Mouse (Mus musculus): ENCODE measurements around the gene Crb3. TPM values are rescaled to one million over a fixed set of nuclear protein-coding genes. Genes with fewer than 3 reads are reported as not detected.

Gene Crb3
- total RNA-seq, 2 experiments from 2014 or later = 0.79 to 1.6 TPM

- DNase-seq (ENCODE audit: low spot score in 2 of 2) = peak in 1 of 2 experiments; percentile 22
These were observed 46.5 kb downstream of the Crb3 start, which contains the start of gene Tnfsf9 for GRCm38 (mm10) chr17:57105181-57106034. Gene Tnfsf9, plus strand, starts transcription at chr17:57105325.

GRCm38 (mm10) chr17:57106035-57106368 lies 47.1 kb downstream of the Crb3 start:
- DNase-seq (ENCODE audit: low spot score in 2 of 2) = no peak

GRCm38 (mm10) chr17:57107064-57107463 lies 48.2 kb downstream of the Crb3 start:
- DNase-seq (ENCODE audit: low spot score in 2 of 2) = no peak

- no peak for DNase-seq (ENCODE audit: low spot score in 2 of 2)
These were observed 49.2 kb downstream of the Crb3 start for GRCm38 (mm10) chr17:57108040-57108665.

GRCm38 (mm10) chr17:57108666-57109171 lies 49.8 kb downstream of the Crb3 start:
- DNase-seq (ENCODE audit: low spot score in 2 of 2) = no peak

- DNase-seq (ENCODE audit: low spot score in 2 of 2) = no peak
These were observed 51.1 kb downstream of the Crb3 start for GRCm38 (mm10) chr17:57110005-57110404.

- no peak for DNase-seq (ENCODE audit: low spot score in 2 of 2)
These were observed 54.0 kb downstream of the Crb3 start for GRCm38 (mm10) chr17:57112768-57113474.

Other genes with a start within 250 kb of the Crb3 start
- gene Rfx2, start 228.1 kb upstream of the Crb3 start, total RNA-seq (2021) = 1 to 10 TPM; 3.0 to 4.2 TPM
- not detected for gene Acsbg2, start 184.7 kb upstream of the Crb3 start, total RNA-seq (2021)
- gene 1700061G19Rik, start 183.6 kb upstream of the Crb3 start, total RNA-seq (2021) = under 1 TPM; 0.24 to 0.28 TPM
- gene Mllt1, start 123.7 kb upstream of the Crb3 start, total RNA-seq (2021) = 10 to 100 TPM; 59.6 to 64.8 TPM
- not detected for gene Acer1, start 77.0 kb upstream of the Crb3 start, total RNA-seq (2021)
- 10 to 100 TPM; 56.1 to 58.3 TPM for gene Clpp, start 68.8 kb upstream of the Crb3 start, total RNA-seq (2021)
- 10 to 100 TPM; 18.2 to 22.3 TPM for gene Alkbh7, start 61.8 kb upstream of the Crb3 start, total RNA-seq (2021)
- not detected for gene Pspn, start 59.1 kb upstream of the Crb3 start, total RNA-seq (2021)
- gene Gtf2f1, start 47.8 kb upstream of the Crb3 start, total RNA-seq (2021) = 10 to 100 TPM; 51.0 to 56.0 TPM
- under 1 TPM in 1 of 2 experiments, not detected in 1; 0.28 TPM for gene Gm17949, start 47.6 kb upstream of the Crb3 start, total RNA-seq (2021)
- 100 to 1,000 TPM; 104 to 111 TPM for gene Khsrp, start 27.6 kb upstream of the Crb3 start, total RNA-seq (2021)
- not detected for gene Slc25a41, start 17.5 kb upstream of the Crb3 start, total RNA-seq (2021)
- gene Slc25a23, start 758 bp downstream of the Crb3 start, total RNA-seq (2021) = 100 to 1,000 TPM; 338 to 358 TPM
- gene Dennd1c, start 19.4 kb downstream of the Crb3 start, total RNA-seq (2021) = 1 to 10 TPM; 1.4 to 2.9 TPM
- 100 to 1,000 TPM; 714 to 754 TPM for gene Tubb4a, start 28.7 kb downstream of the Crb3 start, total RNA-seq (2021)
- under 1 TPM; 0.50 to 0.60 TPM for gene Tnfsf9, start 46.2 kb downstream of the Crb3 start, total RNA-seq (2021)
- under 1 TPM in 1 of 2 experiments, not detected in 1; 0.48 TPM for gene Cd70, start 90.7 kb downstream of the Crb3 start, total RNA-seq (2021)
- gene Tnfsf14, start 135.1 kb downstream of the Crb3 start, total RNA-seq (2021) = not detected
- gene C3, start 169.0 kb downstream of the Crb3 start, total RNA-seq (2021) = 1 to 10 TPM; 1.6 to 4.2 TPM
- 10 to 100 TPM; 18.0 to 20.5 TPM for gene Gpr108, start 189.3 kb downstream of the Crb3 start, total RNA-seq (2021)
- gene Trip10, start 190.3 kb downstream of the Crb3 start, total RNA-seq (2021) = 10 to 100 TPM in 1 of 2 experiments, 1 to 10 TPM in 1; 9.1 to 10.3 TPM
- gene Vav1, start 220.0 kb downstream of the Crb3 start, total RNA-seq (2021) = 1 to 10 TPM; 5.0 to 5.3 TPM